Mouse (Mus musculus) hematopoietic stem cell, adult 5-6 weeks (primary cell): ENCODE data around the gene Atp6v0a2. TPM values are rescaled to one million over a fixed set of nuclear protein-coding genes. Genes with fewer than 3 reads are reported as not detected.

Source experiments
- ATAC-seq, 2 experiments: fragments of 125-278 bp in 1 of 2; replicated peaks in 1 of 2; 2 replicates each; pipeline ENCODE4 v1.8.0; 2016 to 2017; ENCODE audit warnings: inconsistent platforms in 2 of 2, mild to moderate bottlenecking in 2 of 2, moderate number of reproducible peaks in 2 of 2, low read depth in 1 of 2, moderate TSS enrichment in 1 of 2; ENCODE audit not compliant: low FRiP score in 2 of 2, poor library complexity in 2 of 2, severe bottlenecking in 2 of 2, insufficient read depth in 1 of 2, low TSS enrichment in 1 of 2
- total RNA-seq: library from RNA; stranded (forward); fragments of 172-1452, 232-1000 nt; gene quantifications from 2 replicates; pipeline ENCODE4 v1.2.3, GENCODE M21; 2017

Atp6v0a2 gene
- total RNA-seq, 1 experiment from 2014 or later: 22.1 TPM

GRCm38 (mm10) chr5:124751656-124752055, 123.3 kb downstream of the Atp6v0a2 start:
- ATAC-seq: no peak

GRCm38 (mm10) chr5:124761011-124761410, 132.6 kb downstream of the Atp6v0a2 start:
- ATAC-seq: peak in 1 of 2 experiments; percentile 53; a peak in 2 of 4 replicates

DNA sequence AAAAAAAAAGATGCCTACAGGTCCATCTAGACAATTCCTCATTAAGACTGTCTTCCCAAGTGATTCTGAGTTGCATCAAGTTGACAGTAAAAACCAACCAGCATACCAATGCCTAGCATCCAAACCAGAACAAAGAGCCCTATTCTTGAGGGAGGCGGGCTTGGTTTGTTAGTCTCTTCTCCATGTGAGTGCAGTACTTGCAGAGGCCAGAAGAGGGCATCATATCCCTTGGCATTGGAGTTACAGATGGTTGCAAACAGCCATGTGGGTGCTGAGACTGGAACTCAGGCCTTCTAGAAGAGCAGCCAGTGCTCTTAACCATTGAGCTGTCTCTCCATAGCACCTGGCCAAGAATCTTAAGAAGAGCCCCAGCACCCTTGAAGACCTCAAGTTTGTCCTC, 133.4 kb downstream of the Atp6v0a2 start:
- no peak for ATAC-seq

Other genes with a start within 250 kb of the Atp6v0a2 start
- gene Sbno1, start 202.6 kb upstream of the Atp6v0a2 start, total RNA-seq: 233 and 245 TPM in 2 replicates
- 99.1 and 120 TPM in 2 replicates for gene Kmt5a, start 188.6 kb upstream of the Atp6v0a2 start, total RNA-seq
- gene Rilpl2, start 150.2 kb upstream of the Atp6v0a2 start, total RNA-seq: 45.7 and 62.1 TPM in 2 replicates
- gene Snrnp35, start 145.4 kb upstream of the Atp6v0a2 start, total RNA-seq: 4.8 and 7.4 TPM in 2 replicates
- 6.0 and 9.5 TPM in 2 replicates for gene Rilpl1, start 97.2 kb upstream of the Atp6v0a2 start, total RNA-seq
- gene Tmed2, start 87.9 kb upstream of the Atp6v0a2 start, total RNA-seq: 482 and 912 TPM in 2 replicates
- gene Ddx55, start 75.7 kb upstream of the Atp6v0a2 start, total RNA-seq: 16.0 and 16.4 TPM in 2 replicates
- gene Eif2b1, start 49.4 kb upstream of the Atp6v0a2 start, total RNA-seq: 26.4 and 37.7 TPM in 2 replicates
- gene Gtf2h3, start 49.4 kb upstream of the Atp6v0a2 start, total RNA-seq: 53.2 and 80.4 TPM in 2 replicates
- not detected in 2 replicates for gene Dnah10, start 96.5 kb downstream of the Atp6v0a2 start, total RNA-seq
- 1.3 TPM in 1 of 2 replicates, not detected in the other for gene Ccdc92, start 233.8 kb downstream of the Atp6v0a2 start, total RNA-seq
- 29.1 and 30.4 TPM in 2 replicates for gene Zfp664, start 234.1 kb downstream of the Atp6v0a2 start, total RNA-seq